Mouse (Mus musculus): ENCODE measurements at regions not wholly inside any gene's neighbourhood (a gene's known extent, or its start where the extent isn't known, plus 50 kb on each side); places are given as distances from the start of the nearest gene placed in this dataset.

GRCm38 (mm10) chr9:112436094-112436493 lies 200.4 kb upstream of the Arpp21 start:
- DNase-seq (ENCODE audit: low spot score in 2 of 2): peak; percentile 51 to 63

DNA sequence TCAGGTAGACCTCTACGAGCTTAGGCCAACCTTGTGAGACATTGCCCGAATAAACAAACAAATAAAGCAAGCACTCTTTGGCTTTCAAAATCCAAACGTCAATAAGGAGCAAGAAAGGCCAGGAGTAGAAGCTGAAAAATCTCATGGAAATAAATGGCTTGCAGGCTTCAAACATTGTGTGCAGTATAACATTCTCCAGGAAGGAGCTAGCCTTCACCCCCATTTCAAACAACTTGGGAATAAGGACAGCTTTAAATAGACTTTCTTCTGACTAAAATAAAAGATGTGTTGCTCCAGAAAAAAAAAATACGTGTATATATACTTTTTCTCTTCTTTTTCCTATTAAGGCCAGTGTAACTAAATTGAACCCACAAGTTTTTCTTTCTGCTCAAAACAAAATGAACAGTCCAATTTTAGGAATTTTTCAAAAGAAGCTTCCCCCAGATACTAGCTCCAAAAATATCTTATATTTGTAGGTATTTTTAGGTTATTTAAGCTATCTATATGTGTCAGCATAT lies 196.2 kb upstream of the Arpp21 start:
- no peak for DNase-seq (ENCODE audit: low spot score in 2 of 2)

DNA sequence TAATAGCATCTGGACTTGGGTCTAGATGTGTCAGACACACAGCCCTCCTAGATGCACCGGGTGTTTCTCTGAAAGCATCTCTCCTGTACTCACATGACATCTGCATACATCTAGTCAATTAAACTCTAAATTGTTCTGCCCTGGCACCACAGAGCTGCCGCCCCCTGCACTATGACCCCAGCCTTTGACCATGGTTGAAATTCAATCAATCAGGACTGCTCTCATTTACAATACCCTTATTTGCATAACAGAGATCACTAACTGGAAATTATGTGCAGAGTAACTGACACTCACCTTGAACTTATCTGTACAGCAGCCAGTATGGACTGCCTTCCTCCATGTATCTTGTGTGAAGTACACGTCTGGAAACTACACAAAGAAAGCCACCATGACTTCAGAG lies 193.5 kb upstream of the Arpp21 start:
- DNase-seq (ENCODE audit: low spot score in 2 of 2): no peak

GRCm38 (mm10) chr9:112405772-112406315 lies 170.1 kb upstream of the Arpp21 start:
- DNase-seq (ENCODE audit: low spot score in 2 of 2): no peak

GRCm38 (mm10) chr9:112370746-112371145 lies 135.0 kb upstream of the Arpp21 start:
- DNase-seq (ENCODE audit: low spot score in 2 of 2): no peak

DNA sequence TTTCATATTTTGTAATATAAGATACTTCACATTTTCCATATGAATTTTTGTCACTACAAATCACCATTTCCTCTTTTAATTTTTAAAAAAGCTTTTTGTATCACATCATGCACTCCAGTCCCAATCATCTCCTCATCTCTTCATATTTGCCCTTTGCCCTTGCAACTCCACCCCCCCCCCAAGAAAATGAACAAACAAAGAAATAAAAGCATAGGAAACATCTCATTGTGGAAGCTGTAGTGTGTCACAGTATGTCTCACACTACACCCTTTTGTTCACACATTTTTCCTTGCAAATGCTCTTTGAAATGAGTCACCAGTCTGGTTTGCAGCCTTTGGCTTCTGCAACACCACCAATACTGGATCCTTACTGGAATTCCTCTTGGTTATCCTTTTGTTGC lies 131.6 kb upstream of the Arpp21 start:
- no peak for DNase-seq (ENCODE audit: low spot score in 2 of 2)

DNA sequence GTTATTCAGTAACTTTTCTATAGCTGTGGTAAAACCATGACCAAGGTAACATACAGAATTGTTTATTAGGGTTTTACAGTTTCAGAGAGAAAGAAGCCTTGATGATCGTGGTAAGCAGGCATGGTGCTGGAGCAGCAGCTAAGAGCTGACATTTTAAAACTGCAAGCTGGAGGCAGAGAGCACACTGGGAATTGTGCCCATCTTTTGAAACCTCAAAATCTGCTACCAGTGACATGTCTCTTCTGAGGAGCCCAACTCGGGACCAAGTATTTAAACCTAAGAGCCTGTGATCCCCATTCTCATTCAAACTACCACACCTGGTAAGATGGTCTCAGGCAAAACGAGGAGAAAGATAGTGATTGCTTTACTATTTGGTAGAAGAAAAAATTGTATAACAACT lies 125.6 kb upstream of the Arpp21 start:
- no peak for DNase-seq (ENCODE audit: low spot score in 2 of 2)

- no peak for DNase-seq (ENCODE audit: low spot score in 2 of 2)
Measured at GRCm38 (mm10) chr9:112358711-112359298, 123.1 kb upstream of the Arpp21 start.

DNA sequence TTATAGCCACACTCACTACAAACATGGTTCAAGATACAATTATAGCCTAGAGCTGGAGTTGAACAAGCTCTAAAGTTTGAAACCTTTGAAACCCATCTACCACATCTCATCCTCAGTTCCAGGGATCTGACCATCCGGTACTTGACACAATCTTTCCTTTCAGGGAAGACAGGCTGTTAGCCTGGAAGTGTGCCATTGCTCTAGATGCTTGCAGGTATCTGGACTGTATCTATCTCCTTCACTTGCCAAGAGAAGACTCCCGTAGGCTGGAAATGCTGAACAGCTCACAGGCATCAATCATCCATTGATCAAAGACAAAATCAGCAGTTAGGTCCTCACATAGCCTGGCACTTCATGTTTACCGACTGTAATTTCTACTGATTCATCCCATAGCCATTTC lies 117.5 kb upstream of the Arpp21 start:
- DNase-seq (ENCODE audit: low spot score in 2 of 2): no peak

DNA sequence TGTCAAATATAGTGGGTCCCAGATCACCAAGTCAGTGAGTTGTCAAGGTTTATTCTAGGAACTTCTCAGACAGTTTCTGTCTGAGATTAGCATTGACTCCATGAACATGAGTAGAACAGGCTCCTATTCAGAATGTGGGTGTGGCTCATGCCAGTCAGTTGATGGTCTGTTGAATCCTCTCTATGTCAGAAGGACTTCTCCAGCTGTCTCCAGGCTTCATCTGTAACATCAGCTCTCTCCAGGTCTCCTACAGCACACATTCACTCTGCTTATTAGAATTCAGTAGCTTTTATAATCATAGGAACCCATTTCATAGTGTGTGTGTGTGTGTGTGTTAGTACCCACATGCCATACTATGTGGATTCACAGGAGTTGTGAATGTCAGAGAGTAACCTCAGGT lies 113.2 kb upstream of the Arpp21 start:
- no peak for DNase-seq (ENCODE audit: low spot score in 2 of 2)

- DNase-seq (ENCODE audit: low spot score in 2 of 2): no peak
Measured at GRCm38 (mm10) chr9:112344792-112345191, 109.1 kb upstream of the Arpp21 start.

- DNase-seq (ENCODE audit: low spot score in 2 of 2): no peak
Measured at GRCm38 (mm10) chr9:112340363-112340762, 104.6 kb upstream of the Arpp21 start.

GRCm38 (mm10) chr9:112320016-112320415 lies 84.3 kb upstream of the Arpp21 start:
- no peak for DNase-seq (ENCODE audit: low spot score in 2 of 2)

DNA sequence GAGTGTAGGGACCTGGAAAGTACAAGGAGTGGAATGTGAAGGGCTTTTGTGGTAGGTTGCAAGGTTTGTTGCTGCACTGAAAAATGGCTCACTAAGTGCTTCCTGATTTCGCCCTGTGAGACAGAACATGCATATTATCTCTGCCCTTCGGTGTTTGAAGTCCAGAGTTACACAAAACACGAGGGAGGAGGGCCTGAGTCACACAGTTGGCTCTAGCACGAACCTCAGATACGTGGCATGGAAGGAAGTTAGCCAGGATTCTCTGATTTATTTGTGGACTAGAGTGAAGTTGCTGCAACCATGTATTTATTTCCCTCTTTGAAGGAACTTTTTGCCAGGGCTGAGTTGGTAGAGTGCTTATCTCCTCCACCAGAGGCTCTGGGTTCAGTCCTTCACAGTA lies 73.2 kb upstream of the Arpp21 start:
- DNase-seq (ENCODE audit: low spot score in 2 of 2): no peak

DNA sequence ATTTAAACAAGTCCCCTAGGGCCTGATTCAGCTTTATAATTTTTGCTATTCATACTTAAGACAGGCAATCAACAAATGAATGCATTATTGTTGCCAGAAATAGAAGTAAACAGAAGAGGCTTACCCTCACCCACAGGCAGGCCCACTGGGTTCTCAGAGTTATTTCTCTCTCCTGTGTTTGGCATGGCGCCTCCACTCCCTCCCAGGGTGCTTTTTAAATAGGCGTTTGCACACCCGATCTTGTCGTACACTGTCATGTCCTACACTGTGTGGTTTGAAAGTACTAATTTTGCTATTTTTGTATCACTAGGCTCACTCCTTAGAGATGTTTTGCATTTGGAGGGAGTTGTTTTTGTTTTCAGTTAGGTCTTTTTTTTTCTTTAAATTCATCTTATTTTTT lies 72.1 kb upstream of the Arpp21 start:
- peak; percentile 38 to 58 for DNase-seq (ENCODE audit: low spot score in 2 of 2)

GRCm38 (mm10) chr9:112291875-112292274 lies 56.1 kb upstream of the Arpp21 start:
- no peak for DNase-seq (ENCODE audit: low spot score in 2 of 2)

Small RNA genes lying in the stretch of these regions (microRNA-seq; reads per million reads assigned to microRNA genes)
- 0 reads per million in 2 experiments for gene Gm27847

All from left cerebral cortex, adult 18-20 months (tissue).